Mouse (Mus musculus) G1E (cell line): Measurements from ENCODE around the gene 1110002E22Rik.

ENCODE experiments used
- CTCF ChIP-seq: IDR thresholded peaks from 2 replicates; pipeline ENCODE4 v1.5.1; 2012; ENCODE audit warnings: low read depth, low read length, inconsistent platforms, mixed read lengths
- GATA1 ChIP-seq: IDR thresholded peaks from 2 replicates; pipeline ENCODE4 v1.6.1; 2012; ENCODE audit warnings: borderline replicate concordance, low read length, inconsistent platforms, mixed read lengths
- GATA2 ChIP-seq: IDR thresholded peaks from 2 replicates; pipeline ENCODE4 v1.6.1; 2012; ENCODE audit warnings: low read depth, low read length, inconsistent platforms, borderline replicate concordance
- POLR2AphosphoS5 ChIP-seq: IDR thresholded peaks from 2 replicates; pipeline ENCODE4 v1.6.1; 2012; ENCODE audit warnings: low read depth, low read length, inconsistent platforms; ENCODE audit not compliant: insufficient replicate concordance
- TAL1 ChIP-seq: conservative IDR thresholded peaks from 2 replicates; pipeline ENCODE4 v1.6.1; 2012; ENCODE audit warnings: low read depth, low read length, inconsistent platforms, mixed read lengths

DNA sequence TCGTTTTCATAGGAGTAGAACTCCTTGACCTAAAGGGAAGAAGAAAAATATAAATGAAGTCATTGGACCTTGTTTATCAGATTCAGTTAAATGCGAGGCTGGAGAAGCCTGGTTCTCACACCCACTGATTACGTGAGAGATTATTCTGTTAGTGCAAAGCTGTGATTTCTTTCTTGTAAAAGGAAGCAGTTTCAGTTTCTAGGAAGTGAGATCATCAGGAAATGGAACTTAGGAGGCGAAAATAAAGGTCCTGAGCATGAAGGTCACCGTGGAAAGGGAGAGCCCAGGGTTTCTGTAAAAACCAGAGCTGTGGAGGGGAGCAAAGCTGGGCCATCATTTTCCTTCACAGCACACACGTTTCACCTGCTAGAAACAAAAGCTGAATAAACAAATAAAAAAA is 53.5 kb downstream of the 1110002E22Rik start:
- TF ChIP-seq CTCF, result no peak
- TF ChIP-seq TAL1, result no peak
- TF ChIP-seq POLR2AphosphoS5, result no peak
- TF ChIP-seq GATA1, result no peak
- TF ChIP-seq GATA2, result no peak
